Mouse (Mus musculus): Measurements from ENCODE around the gene Iltifb. TPM values are rescaled to one million over a fixed set of nuclear protein-coding genes. Genes with fewer than 3 reads are reported as not detected.
"Not testable (repeated sequence)": the region's sequence is repeated elsewhere in the genome, so short reads cannot be mapped to it uniquely, and the experiment has no call there.

Gene Iltifb
- not detected in 2 replicates for polyA plus RNA-seq (2014; fragmentation: Nextera tagmentation; extraction: Ambion mirVana)

GRCm38 (mm10) chr10:118294938-118295337 is at the start of gene Iltifb:
Gene Iltifb, minus strand, starts transcription at chr10:118295038.
- ATAC-seq (ENCODE audit: low FRiP score), result no peak
- no peak within 1 kb of the TSS for H3K4me2 ChIP-seq (replicated peaks)

GRCm38 (mm10) chr10:118343155-118343554 is 48.3 kb upstream of the Iltifb start, which contains the start of gene Gm9046:
Gene Gm9046, minus strand, starts transcription at chr10:118343255.
- H3K4me3 ChIP-seq (replicated peaks; ENCODE audit: low read length); H3K36me3 ChIP-seq (replicated peaks; ENCODE audit: control insufficient read depth, insufficient read depth); H3K27ac ChIP-seq; DNase-seq (ENCODE audit: low spot score); ATAC-seq (ENCODE audit: low FRiP score); H3K9me3 ChIP-seq (ENCODE audit: control insufficient read depth, low read length); H3K9ac ChIP-seq; H3K4me2 ChIP-seq (replicated peaks); H3K27me3 ChIP-seq (ENCODE audit: control insufficient read depth, insufficient read depth, low read length); H3K4me1 ChIP-seq (replicated peaks; ENCODE audit: control insufficient read depth, insufficient read depth, low read length): not testable (repeated sequence)
- WGBS, result no CpG with 5 or more reads among the region's 14 CpGs

More at GRCm38 (mm10) chr10:118294938-118295337, at the start of gene Iltifb:
- Histone ChIP-seq H3K9ac (no peak within 1 kb of the TSS), H3K27ac (no peak within 1 kb of the TSS), H3K27me3 (ENCODE audit: control insufficient read depth, insufficient read depth, low read length) (no peaks in the 10 kb centered on the region), H3K36me3 (replicated peaks; ENCODE audit: control insufficient read depth, insufficient read depth) (no peaks in the 10 kb centered on the region), H3K4me3 (replicated peaks; ENCODE audit: low read length) (no peak within 1 kb of the TSS), H3K4me1 (replicated peaks; ENCODE audit: control insufficient read depth, insufficient read depth, low read length) (no peaks in the 10 kb centered on the region), H3K9me3 (ENCODE audit: control insufficient read depth, low read length) (no peaks in the 10 kb centered on the region)
- WGBS, result 95% methylated on average over 6 of the region's 6 CpGs
- no peak for DNase-seq (ENCODE audit: low spot score)

- H3K9me3 ChIP-seq (ENCODE audit: control insufficient read depth, low read length); H3K27ac ChIP-seq; H3K27me3 ChIP-seq (ENCODE audit: control insufficient read depth, insufficient read depth, low read length); H3K4me3 ChIP-seq (replicated peaks; ENCODE audit: low read length); H3K4me2 ChIP-seq (replicated peaks); H3K36me3 ChIP-seq (replicated peaks; ENCODE audit: control insufficient read depth, insufficient read depth); DNase-seq (ENCODE audit: low spot score); H3K4me1 ChIP-seq (replicated peaks; ENCODE audit: control insufficient read depth, insufficient read depth, low read length); ATAC-seq (ENCODE audit: low FRiP score); H3K9ac ChIP-seq: not testable (repeated sequence)
- no CpG with 5 or more reads among the region's 14 CpGs for WGBS
Measured at GRCm38 (mm10) chr10:118337731-118338130, 42.9 kb upstream of the Iltifb start, which contains the start of gene Gm9045. Gene Gm9045, minus strand, starts transcription at chr10:118337831.

GRCm38 (mm10) chr10:118332308-118332707 is 37.5 kb upstream of the Iltifb start, which contains the start of gene Gm9044:
Gene Gm9044, minus strand, starts transcription at chr10:118332408.
- not testable (repeated sequence) for H3K4me1 ChIP-seq (replicated peaks; ENCODE audit: control insufficient read depth, insufficient read depth, low read length); H3K4me2 ChIP-seq (replicated peaks); H3K36me3 ChIP-seq (replicated peaks; ENCODE audit: control insufficient read depth, insufficient read depth); H3K4me3 ChIP-seq (replicated peaks; ENCODE audit: low read length); H3K9me3 ChIP-seq (ENCODE audit: control insufficient read depth, low read length); ATAC-seq (ENCODE audit: low FRiP score); H3K9ac ChIP-seq; H3K27ac ChIP-seq; H3K27me3 ChIP-seq (ENCODE audit: control insufficient read depth, insufficient read depth, low read length); DNase-seq (ENCODE audit: low spot score)
- WGBS, result no CpG with 5 or more reads among the region's 14 CpGs

- not testable (repeated sequence) for DNase-seq (ENCODE audit: low spot score); H3K4me1 ChIP-seq (replicated peaks; ENCODE audit: control insufficient read depth, insufficient read depth, low read length); H3K9me3 ChIP-seq (ENCODE audit: control insufficient read depth, low read length); H3K36me3 ChIP-seq (replicated peaks; ENCODE audit: control insufficient read depth, insufficient read depth); H3K9ac ChIP-seq; H3K27ac ChIP-seq; H3K4me2 ChIP-seq (replicated peaks); ATAC-seq (ENCODE audit: low FRiP score); H3K27me3 ChIP-seq (ENCODE audit: control insufficient read depth, insufficient read depth, low read length); H3K4me3 ChIP-seq (replicated peaks; ENCODE audit: low read length)
- WGBS, result no CpG with 5 or more reads among the region's 11 CpGs
Measured at GRCm38 (mm10) chr10:118326869-118327268, 32.0 kb upstream of the Iltifb start, which contains the start of gene Gm9040. Gene Gm9040, minus strand, starts transcription at chr10:118326969.

GRCm38 (mm10) chr10:118319024-118319423 is 24.2 kb upstream of the Iltifb start:
- DNase-seq (ENCODE audit: low spot score), result no peak
- no peak overlapping the region for H3K4me2 ChIP-seq (replicated peaks)
- no peaks in the 10 kb centered on the region for H3K36me3 ChIP-seq (replicated peaks; ENCODE audit: control insufficient read depth, insufficient read depth)
- H3K27ac ChIP-seq, result no peak overlapping the region
- no peak overlapping the region for H3K9ac ChIP-seq
- ATAC-seq (ENCODE audit: low FRiP score), result no peak
- no peaks in the 10 kb centered on the region for H3K27me3 ChIP-seq (ENCODE audit: control insufficient read depth, insufficient read depth, low read length)
- H3K4me3 ChIP-seq (replicated peaks; ENCODE audit: low read length), result no peak overlapping the region
- WGBS, result 92% methylated on average over 8 of the region's 8 CpGs
- no peaks in the 10 kb centered on the region for H3K9me3 ChIP-seq (ENCODE audit: control insufficient read depth, low read length)
- no peaks in the 10 kb centered on the region for H3K4me1 ChIP-seq (replicated peaks; ENCODE audit: control insufficient read depth, insufficient read depth, low read length)

GRCm38 (mm10) chr10:118302133-118302532 is 7.3 kb upstream of the Iltifb start:
- not testable (repeated sequence) for DNase-seq (ENCODE audit: low spot score); H3K4me2 ChIP-seq (replicated peaks); H3K9me3 ChIP-seq (ENCODE audit: control insufficient read depth, low read length); H3K4me1 ChIP-seq (replicated peaks; ENCODE audit: control insufficient read depth, insufficient read depth, low read length); ATAC-seq (ENCODE audit: low FRiP score); H3K9ac ChIP-seq; H3K27ac ChIP-seq; H3K27me3 ChIP-seq (ENCODE audit: control insufficient read depth, insufficient read depth, low read length); H3K4me3 ChIP-seq (replicated peaks; ENCODE audit: low read length); H3K36me3 ChIP-seq (replicated peaks; ENCODE audit: control insufficient read depth, insufficient read depth)
- WGBS, result 48% methylated on average over 2 of the region's 2 CpGs

- not testable (repeated sequence) for ATAC-seq (ENCODE audit: low FRiP score); H3K27me3 ChIP-seq (ENCODE audit: control insufficient read depth, insufficient read depth, low read length); H3K36me3 ChIP-seq (replicated peaks; ENCODE audit: control insufficient read depth, insufficient read depth); DNase-seq (ENCODE audit: low spot score); H3K4me3 ChIP-seq (replicated peaks; ENCODE audit: low read length); H3K27ac ChIP-seq; H3K4me1 ChIP-seq (replicated peaks; ENCODE audit: control insufficient read depth, insufficient read depth, low read length); H3K9ac ChIP-seq; H3K4me2 ChIP-seq (replicated peaks); H3K9me3 ChIP-seq (ENCODE audit: control insufficient read depth, low read length)
- WGBS, result no CpG with 5 or more reads among the region's 5 CpGs
Measured at GRCm38 (mm10) chr10:118283016-118283415, 11.8 kb downstream of the Iltifb start.

GRCm38 (mm10) chr10:118282565-118282964 is 12.3 kb downstream of the Iltifb start:
- not testable (repeated sequence) for H3K4me2 ChIP-seq (replicated peaks); H3K4me1 ChIP-seq (replicated peaks; ENCODE audit: control insufficient read depth, insufficient read depth, low read length); H3K4me3 ChIP-seq (replicated peaks; ENCODE audit: low read length); H3K9me3 ChIP-seq (ENCODE audit: control insufficient read depth, low read length); H3K27me3 ChIP-seq (ENCODE audit: control insufficient read depth, insufficient read depth, low read length); ATAC-seq (ENCODE audit: low FRiP score); DNase-seq (ENCODE audit: low spot score); H3K36me3 ChIP-seq (replicated peaks; ENCODE audit: control insufficient read depth, insufficient read depth); H3K27ac ChIP-seq; H3K9ac ChIP-seq
- 74% methylated on average over 6 of the region's 7 CpGs for WGBS

GRCm38 (mm10) chr10:118278069-118278468 is 16.8 kb downstream of the Iltifb start:
- WGBS, result no CpG with 5 or more reads among the region's 4 CpGs
- H3K27me3 ChIP-seq (ENCODE audit: control insufficient read depth, insufficient read depth, low read length), result not testable (repeated sequence)

More at GRCm38 (mm10) chr10:118278069-118278468, 16.8 kb downstream of the Iltifb start:
- H3K4me2 ChIP-seq (replicated peaks); DNase-seq (ENCODE audit: low spot score); H3K9me3 ChIP-seq (ENCODE audit: control insufficient read depth, low read length); H3K4me1 ChIP-seq (replicated peaks; ENCODE audit: control insufficient read depth, insufficient read depth, low read length); H3K27ac ChIP-seq; H3K9ac ChIP-seq; H3K4me3 ChIP-seq (replicated peaks; ENCODE audit: low read length); H3K36me3 ChIP-seq (replicated peaks; ENCODE audit: control insufficient read depth, insufficient read depth); ATAC-seq (ENCODE audit: low FRiP score): not testable (repeated sequence)
